Mouse (Mus musculus): ENCODE results near the gene Usp22.

GRCm38 (mm10) chr11:61197935-61198334, 23.1 kb upstream of the Usp22 start:
- TF ChIP-seq CTCF (IDR thresholded peaks at IDR 0.05; ENCODE audit: low read depth, low read length) (no peak), POLR2A (IDR thresholded peaks at IDR 0.05; ENCODE audit: borderline replicate concordance, low read depth, low read length) (no peak)

All from bone marrow macrophage, adult 2 months (primary cell).